Mouse (Mus musculus) spleen, adult 2 months (tissue): Measurements from ENCODE around the gene Plin3. TPM values are rescaled to one million over a fixed set of nuclear protein-coding genes. Genes with fewer than 3 reads are reported as not detected.

ENCODE experiments used
- DNase-seq, 2 experiments: peaks; one replicate each; pipeline versions ENCODE4 v3.0.0 to v3.0.0-alpha.2; 2012 to 2021; ENCODE audit warnings: low spot score in 2 of 2, low read depth in 1 of 2
- H3K27ac ChIP-seq: fragments of 200-500 bp; 2 replicates; pipeline ENCODE4 v1.5.1; 2012; ENCODE audit warnings: low read length, inconsistent platforms; ENCODE audit not compliant: insufficient read depth
- H3K27me3 ChIP-seq: fragments of 200-500 bp; 2 replicates; pipeline ENCODE4 v1.6.1; 2012; ENCODE audit warnings: mild to moderate bottlenecking, moderate library complexity, low read length, inconsistent platforms; ENCODE audit not compliant: control insufficient read depth, insufficient read depth
- H3K36me3 ChIP-seq: fragments of 200-500 bp; 2 replicates; pipeline ENCODE4 v1.6.1; 2012; ENCODE audit warnings: mild to moderate bottlenecking, low read length, inconsistent platforms; ENCODE audit not compliant: control insufficient read depth, insufficient read depth
- H3K4me1 ChIP-seq: fragments of 200-500 bp; 2 replicates; pipeline ENCODE4 v1.6.1; 2011; ENCODE audit warnings: inconsistent platforms; ENCODE audit not compliant: control insufficient read depth, insufficient read depth, insufficient read length
- H3K4me3 ChIP-seq: fragments of 200-500 bp; 2 replicates; pipeline ENCODE4 v1.5.1; 2011; ENCODE audit warnings: mild to moderate bottlenecking, inconsistent platforms; ENCODE audit not compliant: insufficient read depth, insufficient read length; ENCODE audit errors: extremely low read depth
- CTCF ChIP-seq: fragments of 200-500 bp; IDR thresholded peaks from 2 replicates; pipeline ENCODE4 v1.5.1; 2011; ENCODE audit warnings: mild to moderate bottlenecking, inconsistent platforms; ENCODE audit not compliant: insufficient read depth, insufficient read length, insufficient replicate concordance; ENCODE audit errors: extremely low read depth
- POLR2A ChIP-seq: fragments of 200-500 bp; IDR thresholded peaks from 2 replicates; pipeline ENCODE4 v1.6.1; 2011; ENCODE audit warnings: low read depth, low read length, inconsistent platforms
- WGBS: fragments of 180-500 bp; shearing (Covaris S2); methylation state at CpG from one replicate; pipeline ENCODE4 v1.1.7; 2018; 5-methylcytosine and 5-hydroxymethylcytosine counted together
- polyA plus RNA-seq: library from polyadenylated mRNA; depleted of rRNA; stranded (reverse); fragments of >200 nt; gene quantifications from 2 replicates; pipeline ENCODE4 v1.2.3, GENCODE M21; 2012

The Plin3 gene
- polyA plus RNA-seq, 1 experiment, result 13.4 TPM

DNA sequence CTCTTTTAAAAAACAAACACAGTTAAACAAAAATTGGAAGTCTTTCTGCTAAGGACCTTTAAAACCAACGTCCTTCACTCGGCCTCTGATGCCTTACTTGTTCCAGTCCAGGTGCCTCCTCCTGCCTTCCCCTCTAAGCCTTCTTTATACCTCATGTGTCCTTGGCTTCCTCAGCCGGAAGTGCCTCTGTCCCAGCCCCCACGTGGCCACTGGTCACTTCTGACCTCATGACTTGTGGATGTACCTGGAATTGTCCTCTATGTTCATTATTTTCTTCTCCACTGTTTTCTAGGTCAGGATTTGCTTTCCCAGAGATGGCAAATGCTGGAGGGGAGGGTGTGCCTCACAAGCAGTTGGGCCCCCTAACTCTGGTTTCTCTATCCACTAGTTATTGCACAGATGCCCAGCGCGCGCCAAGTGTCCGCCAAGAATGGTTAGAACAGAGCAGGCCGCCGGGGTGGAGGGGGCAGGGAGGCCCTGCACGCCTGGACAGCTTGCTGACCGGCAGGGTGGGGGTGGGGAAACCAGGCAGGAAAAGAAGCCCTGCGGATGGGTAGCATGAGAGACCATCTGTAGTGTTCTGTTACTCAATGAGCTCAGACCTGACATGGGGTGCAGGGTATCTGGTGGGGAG, 9.8 kb upstream of the Plin3 start:
- TF ChIP-seq POLR2A (no peak), CTCF (no peak)
- Histone ChIP-seq H3K36me3 (no peaks in the 10 kb centered on the region), H3K27ac (no peak overlapping the region), H3K27me3 (no peaks in the 10 kb centered on the region), H3K4me3 (no peak overlapping the region), H3K4me1 (peaks cover 4% of the 10 kb centered on the region; the same call in 1 of the 2 replicates)
- 68% methylated on average over 13 of the region's 13 CpGs for WGBS
- DNase-seq, result no peak

GRCm38 (mm10) chr17:56300186-56300585, 7.5 kb upstream of the Plin3 start, which contains the start of gene Arrdc5:
Gene Arrdc5 (minus strand): TSS chr17:56300286.
- no peak within 1 kb of the TSS for H3K4me3 ChIP-seq
- DNase-seq, result no peak
- H3K27ac ChIP-seq, result no peak within 1 kb of the TSS
- H3K4me1 ChIP-seq, result peaks cover 4% of the 10 kb centered on the region; the same call in 1 of the 2 replicates
- H3K27me3 ChIP-seq, result no peaks in the 10 kb centered on the region
- WGBS, result 88% methylated on average over 9 of the region's 9 CpGs
- TF ChIP-seq CTCF (no peak), POLR2A (no peak)
- no peaks in the 10 kb centered on the region for H3K36me3 ChIP-seq

DNA sequence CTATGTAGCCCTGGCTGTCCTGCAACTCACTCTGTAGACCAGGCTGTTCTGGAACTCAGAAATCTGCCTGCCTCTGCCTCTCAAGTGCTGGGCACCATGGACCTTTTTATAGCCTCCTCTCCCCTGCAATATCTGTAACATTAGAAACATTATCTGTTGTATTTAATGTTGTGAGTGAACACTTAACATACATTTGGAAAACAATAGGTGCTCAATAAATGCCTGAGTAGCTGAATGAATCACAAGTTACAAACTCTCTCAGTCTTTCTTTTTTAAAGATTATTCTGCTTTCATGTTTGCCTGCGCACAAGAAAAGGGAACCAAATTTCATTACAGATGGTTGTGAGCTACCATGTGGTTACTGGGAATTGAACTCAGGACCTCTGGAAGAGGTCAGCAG, 5.6 kb upstream of the Plin3 start:
- Histone ChIP-seq H3K4me3 (no peak overlapping the region), H3K4me1 (peaks cover 3% of the 10 kb centered on the region; the same call in 1 of the 2 replicates)
- 94% methylated on average over 1 of the region's 1 CpGs for WGBS

GRCm38 (mm10) chr17:56296201-56296600, 3.5 kb upstream of the Plin3 start:
- H3K27me3 ChIP-seq, result no peaks in the 10 kb centered on the region
- H3K4me3 ChIP-seq, result no peak overlapping the region
- H3K4me1 ChIP-seq, result peaks cover 17% of the 10 kb centered on the region; the same call in 1 of the 2 replicates
- 56% methylated on average over 1 of the region's 1 CpGs for WGBS
- no peak for DNase-seq
- no peak overlapping the region for H3K27ac ChIP-seq
- TF ChIP-seq CTCF, result no peak
- TF ChIP-seq POLR2A, result no peak
- H3K36me3 ChIP-seq, result no peaks in the 10 kb centered on the region

More for the DNA sequence above, 5.6 kb upstream of the Plin3 start:
- no peak for DNase-seq
- H3K27ac ChIP-seq, result no peak overlapping the region
- TF ChIP-seq CTCF, result no peak
- no peak for TF ChIP-seq POLR2A
- H3K36me3 ChIP-seq, result no peaks in the 10 kb centered on the region
- no peaks in the 10 kb centered on the region for H3K27me3 ChIP-seq

DNA sequence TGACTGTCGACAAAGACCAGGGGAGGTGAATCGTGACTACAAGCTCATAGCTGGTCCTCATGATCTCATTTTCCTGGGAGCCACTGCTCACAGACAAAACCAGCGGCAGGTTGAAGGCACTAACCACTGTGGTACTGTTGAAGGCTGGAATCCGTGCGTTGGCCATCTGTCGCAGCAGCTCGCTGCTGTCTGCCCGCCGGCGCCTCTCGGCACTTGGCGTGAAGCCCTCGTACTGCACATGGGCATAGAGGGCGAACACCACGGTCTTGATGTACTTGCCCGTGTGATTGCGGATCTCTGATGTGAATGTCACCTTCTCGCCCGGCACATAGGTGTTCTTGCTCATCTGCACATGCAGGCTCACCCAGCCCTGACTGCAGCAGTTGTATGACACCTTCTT, 1.6 kb upstream of the Plin3 start:
- no peak for TF ChIP-seq POLR2A
- TF ChIP-seq CTCF, result no peak
- peaks cover 22% of the 10 kb centered on the region; the same call in 1 of the 2 replicates for H3K4me1 ChIP-seq
- 93% methylated on average over 19 of the region's 19 CpGs for WGBS
- H3K36me3 ChIP-seq, result no peaks in the 10 kb centered on the region
- H3K27me3 ChIP-seq, result no peaks in the 10 kb centered on the region
- no peak overlapping the region for H3K4me3 ChIP-seq
- DNase-seq, result no peak
- H3K27ac ChIP-seq, result no peak overlapping the region

GRCm38 (mm10) chr17:56293291-56293690, 618 bp upstream of the Plin3 start:
- Histone ChIP-seq H3K27ac (no peak overlapping the region), H3K4me1 (peaks cover 24% of the 10 kb centered on the region; the same call in 1 of the 2 replicates), H3K27me3 (no peaks in the 10 kb centered on the region), H3K36me3 (no peaks in the 10 kb centered on the region), H3K4me3 (no peak overlapping the region)
- no peak for DNase-seq
- 26% methylated on average over 1 of the region's 1 CpGs for WGBS
- TF ChIP-seq CTCF, result no peak
- TF ChIP-seq POLR2A, result no peak

DNA sequence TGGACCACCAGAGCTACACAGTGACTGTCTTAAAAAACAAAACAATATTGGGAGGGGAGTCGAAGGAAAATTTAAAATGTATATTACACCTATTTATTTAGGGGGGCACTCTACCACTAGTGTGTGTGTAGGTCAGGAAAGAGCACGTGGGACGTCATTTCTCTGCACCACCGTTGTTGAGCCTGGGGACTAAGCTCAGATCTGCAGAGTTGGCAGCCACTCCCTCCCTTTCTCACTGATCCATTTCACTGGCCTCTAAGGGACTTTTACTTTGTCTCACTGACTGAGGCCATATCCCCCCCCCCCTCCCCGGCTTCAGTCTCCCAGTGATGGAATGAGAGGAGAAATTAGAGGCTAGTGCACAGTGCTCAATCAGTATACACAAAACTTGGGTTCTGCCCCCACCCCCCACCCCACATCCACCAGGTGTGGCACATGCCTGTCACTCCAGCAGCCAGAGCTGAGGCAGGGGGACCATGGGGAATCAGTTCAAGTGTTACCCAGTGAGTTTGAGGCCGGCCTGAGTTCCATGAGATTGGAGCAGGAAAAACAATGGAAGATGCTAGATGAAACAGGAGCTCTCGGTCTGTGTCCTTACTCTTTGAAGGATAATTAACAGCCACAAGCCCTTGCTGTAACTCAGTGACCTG, 722 bp downstream of the Plin3 start:
- no peaks in the 10 kb centered on the region for H3K27me3 ChIP-seq
- H3K4me1 ChIP-seq, result peaks cover 24% of the 10 kb centered on the region; the same call in 1 of the 2 replicates
- H3K36me3 ChIP-seq, result no peaks in the 10 kb centered on the region
- TF ChIP-seq CTCF (no peak), POLR2A (no peak)
- DNase-seq, result no peak
- WGBS, result 57% methylated on average over 7 of the region's 7 CpGs
- no peak overlapping the region for H3K4me3 ChIP-seq
- H3K27ac ChIP-seq, result peak overlapping the region; percentile 80; the same call in 1 of the 2 replicates
